Mouse (Mus musculus): ENCODE data around the gene Egfl7. TPM values are rescaled to one million over a fixed set of nuclear protein-coding genes. Genes with fewer than 3 reads are reported as not detected.

Egfl7 gene
- total and polyA plus RNA-seq, 2 experiments from 2014 or later: 52.8 to 63.9 TPM

GRCm38 (mm10) chr2:26590282-26590681 is 10.5 kb downstream of the Egfl7 start:
- 0 out of 2 replicates have a peak, but pooled peaks cover 5% of the 10 kb centered on the region for H3K4me1 ChIP-seq (ENCODE audit: insufficient read depth)
- H3K36me3 ChIP-seq (ENCODE audit: insufficient read depth): no peaks in the 10 kb centered on the region
- no peak overlapping the region for H3K27ac ChIP-seq (ENCODE audit: low read depth, low read length)
- WGBS: 92% methylated on average over 7 of the region's 7 CpGs
- ATAC-seq: no peak
- DNase-seq: no peak
- no peak overlapping the region for H3K4me3 ChIP-seq (ENCODE audit: low read depth, low read length)
- no peaks in the 10 kb centered on the region for H3K9me3 ChIP-seq (ENCODE audit: low read length)
- no peak overlapping the region for H3K9ac ChIP-seq
- H3K4me2 ChIP-seq (ENCODE audit: low read depth): no peak overlapping the region
- TF ChIP-seq CTCF (IDR thresholded peaks at IDR 0.05; ENCODE audit: low read depth): no peak
- no peaks in the 10 kb centered on the region for H3K27me3 ChIP-seq (ENCODE audit: insufficient read depth, low read length)

- no peaks in the 10 kb centered on the region for H3K36me3 ChIP-seq (ENCODE audit: insufficient read depth)
- H3K27me3 ChIP-seq (ENCODE audit: insufficient read depth, low read length): no peaks in the 10 kb centered on the region
- 0 out of 2 replicates have a peak, but pooled peaks cover 5% of the 10 kb centered on the region for H3K4me1 ChIP-seq (ENCODE audit: insufficient read depth)
- no peak overlapping the region for H3K4me2 ChIP-seq (ENCODE audit: low read depth)
- 85% methylated on average over 7 of the region's 7 CpGs for WGBS
- DNase-seq (no peak), ATAC-seq (no peak)
- no peak overlapping the region for H3K9ac ChIP-seq
- TF ChIP-seq CTCF (IDR thresholded peaks at IDR 0.05; ENCODE audit: low read depth): no peak
- no peak overlapping the region for H3K4me3 ChIP-seq (ENCODE audit: low read depth, low read length)
- H3K9me3 ChIP-seq (ENCODE audit: low read length): no peaks in the 10 kb centered on the region
- H3K27ac ChIP-seq (ENCODE audit: low read depth, low read length): no peak overlapping the region
These were observed 11.1 kb downstream of the Egfl7 start for GRCm38 (mm10) chr2:26590962-26591361.

- no peaks in the 10 kb centered on the region for H3K36me3 ChIP-seq (ENCODE audit: insufficient read depth)
These were observed 11.6 kb downstream of the Egfl7 start for GRCm38 (mm10) chr2:26591416-26591815.

GRCm38 (mm10) chr2:26593211-26594021 is 13.6 kb downstream of the Egfl7 start:
- DNase-seq: no peak
- Histone ChIP-seq H3K27ac (ENCODE audit: low read depth, low read length) (no peak overlapping the region), H3K4me3 (ENCODE audit: low read depth, low read length) (no peak overlapping the region), H3K4me1 (ENCODE audit: insufficient read depth) (no peaks in the 10 kb centered on the region), H3K4me2 (ENCODE audit: low read depth) (no peak overlapping the region), H3K36me3 (ENCODE audit: insufficient read depth) (no peaks in the 10 kb centered on the region), H3K27me3 (ENCODE audit: insufficient read depth, low read length) (no peaks in the 10 kb centered on the region), H3K9ac (no peak overlapping the region), H3K9me3 (ENCODE audit: low read length) (no peaks in the 10 kb centered on the region)
- 66% methylated on average over 9 of the region's 9 CpGs for WGBS
- ATAC-seq: no peak
- TF ChIP-seq CTCF (IDR thresholded peaks at IDR 0.05; ENCODE audit: low read depth): no peak

More at GRCm38 (mm10) chr2:26591416-26591815, 11.6 kb downstream of the Egfl7 start:
- Histone ChIP-seq H3K4me2 (ENCODE audit: low read depth) (no peak overlapping the region), H3K9me3 (ENCODE audit: low read length) (no peaks in the 10 kb centered on the region), H3K27ac (ENCODE audit: low read depth, low read length) (no peak overlapping the region), H3K4me1 (ENCODE audit: insufficient read depth) (0 out of 2 replicates have a peak, but pooled peaks cover 5% of the 10 kb centered on the region), H3K9ac (no peak overlapping the region), H3K4me3 (ENCODE audit: low read depth, low read length) (no peak overlapping the region), H3K27me3 (ENCODE audit: insufficient read depth, low read length) (no peaks in the 10 kb centered on the region)
- ATAC-seq: no peak
- WGBS: 79% methylated on average over 12 of the region's 12 CpGs
- TF ChIP-seq CTCF (IDR thresholded peaks at IDR 0.05; ENCODE audit: low read depth): no peak
- DNase-seq: no peak

- ATAC-seq: no peak
- Histone ChIP-seq H3K9me3 (ENCODE audit: low read length) (no peaks in the 10 kb centered on the region), H3K36me3 (ENCODE audit: insufficient read depth) (no peaks in the 10 kb centered on the region), H3K4me3 (ENCODE audit: low read depth, low read length) (no peak overlapping the region), H3K27ac (ENCODE audit: low read depth, low read length) (no peak overlapping the region), H3K4me2 (ENCODE audit: low read depth) (no peak overlapping the region), H3K9ac (no peak overlapping the region), H3K4me1 (ENCODE audit: insufficient read depth) (no peaks in the 10 kb centered on the region), H3K27me3 (ENCODE audit: insufficient read depth, low read length) (no peaks in the 10 kb centered on the region)
- WGBS: 66% methylated on average over 9 of the region's 9 CpGs
- DNase-seq: no peak
- peak; percentile 43 for TF ChIP-seq CTCF (IDR thresholded peaks at IDR 0.05; ENCODE audit: low read depth)
These were observed 14.2 kb downstream of the Egfl7 start for GRCm38 (mm10) chr2:26594022-26594346.

- no peak overlapping the region for H3K9ac ChIP-seq
- DNase-seq: no peak
- no peak overlapping the region for H3K27ac ChIP-seq (ENCODE audit: low read depth, low read length)
- H3K4me2 ChIP-seq (ENCODE audit: low read depth): no peak overlapping the region
- TF ChIP-seq CTCF (IDR thresholded peaks at IDR 0.05; ENCODE audit: low read depth): no peak
- 96% methylated on average over 7 of the region's 7 CpGs for WGBS
- H3K27me3 ChIP-seq (ENCODE audit: insufficient read depth, low read length): no peaks in the 10 kb centered on the region
- no peak overlapping the region for H3K4me3 ChIP-seq (ENCODE audit: low read depth, low read length)
- H3K4me1 ChIP-seq (ENCODE audit: insufficient read depth): no peaks in the 10 kb centered on the region
- no peaks in the 10 kb centered on the region for H3K9me3 ChIP-seq (ENCODE audit: low read length)
- no peak for ATAC-seq
- no peaks in the 10 kb centered on the region for H3K36me3 ChIP-seq (ENCODE audit: insufficient read depth)
These were observed 14.7 kb downstream of the Egfl7 start for GRCm38 (mm10) chr2:26594461-26594933.

- Histone ChIP-seq H3K9ac (no peak overlapping the region), H3K27me3 (ENCODE audit: insufficient read depth, low read length) (no peaks in the 10 kb centered on the region), H3K4me2 (ENCODE audit: low read depth) (no peak overlapping the region), H3K36me3 (ENCODE audit: insufficient read depth) (no peaks in the 10 kb centered on the region), H3K27ac (ENCODE audit: low read depth, low read length) (no peak overlapping the region), H3K4me3 (ENCODE audit: low read depth, low read length) (no peak overlapping the region), H3K9me3 (ENCODE audit: low read length) (no peaks in the 10 kb centered on the region), H3K4me1 (ENCODE audit: insufficient read depth) (no peaks in the 10 kb centered on the region)
- DNase-seq: no peak
- no peak for ATAC-seq
- TF ChIP-seq CTCF (IDR thresholded peaks at IDR 0.05; ENCODE audit: low read depth): no peak
- WGBS: 86% methylated on average over 6 of the region's 6 CpGs
These were observed 15.3 kb downstream of the Egfl7 start for GRCm38 (mm10) chr2:26594934-26595724.
